Mouse (Mus musculus) bone marrow macrophage, adult 2 months (primary cell): ENCODE results near the gene Gm20388. TPM values are rescaled to one million over a fixed set of nuclear protein-coding genes. Genes with fewer than 3 reads are reported as not detected.

Experiments used
- H3K27ac ChIP-seq: 2 replicates; pipeline ENCODE4 v1.5.1; 2012; ENCODE audit warnings: low read depth, low read length; ENCODE audit not compliant: insufficient read depth
- H3K4me1 ChIP-seq: 2 replicates; pipeline ENCODE4 v1.6.1; 2012; ENCODE audit warnings: low read length; ENCODE audit not compliant: control insufficient read depth, insufficient read depth
- H3K4me3 ChIP-seq: 2 replicates; pipeline ENCODE4 v1.5.1; 2012; ENCODE audit warnings: mild to moderate bottlenecking, low read length, moderate library complexity; ENCODE audit not compliant: insufficient read depth
- CTCF ChIP-seq: IDR thresholded peaks from 2 replicates; pipeline ENCODE4 v1.5.1; 2012; ENCODE audit warnings: low read depth, mild to moderate bottlenecking, low read length, moderate library complexity
- POLR2A ChIP-seq: IDR thresholded peaks from 2 replicates; pipeline ENCODE4 v1.6.1; 2012; ENCODE audit warnings: mild to moderate bottlenecking, low read depth, low read length, borderline replicate concordance
- polyA plus RNA-seq: library from polyadenylated mRNA; stranded (reverse); fragments of >200 nt; gene quantifications from 2 replicates; pipeline ENCODE4 v1.2.4, GENCODE M21; 2012; ENCODE audit not compliant: missing spikeins, insufficient read depth, insufficient read length

Gene Gm20388
- polyA plus RNA-seq, 1 experiment, result 32.7 TPM

DNA sequence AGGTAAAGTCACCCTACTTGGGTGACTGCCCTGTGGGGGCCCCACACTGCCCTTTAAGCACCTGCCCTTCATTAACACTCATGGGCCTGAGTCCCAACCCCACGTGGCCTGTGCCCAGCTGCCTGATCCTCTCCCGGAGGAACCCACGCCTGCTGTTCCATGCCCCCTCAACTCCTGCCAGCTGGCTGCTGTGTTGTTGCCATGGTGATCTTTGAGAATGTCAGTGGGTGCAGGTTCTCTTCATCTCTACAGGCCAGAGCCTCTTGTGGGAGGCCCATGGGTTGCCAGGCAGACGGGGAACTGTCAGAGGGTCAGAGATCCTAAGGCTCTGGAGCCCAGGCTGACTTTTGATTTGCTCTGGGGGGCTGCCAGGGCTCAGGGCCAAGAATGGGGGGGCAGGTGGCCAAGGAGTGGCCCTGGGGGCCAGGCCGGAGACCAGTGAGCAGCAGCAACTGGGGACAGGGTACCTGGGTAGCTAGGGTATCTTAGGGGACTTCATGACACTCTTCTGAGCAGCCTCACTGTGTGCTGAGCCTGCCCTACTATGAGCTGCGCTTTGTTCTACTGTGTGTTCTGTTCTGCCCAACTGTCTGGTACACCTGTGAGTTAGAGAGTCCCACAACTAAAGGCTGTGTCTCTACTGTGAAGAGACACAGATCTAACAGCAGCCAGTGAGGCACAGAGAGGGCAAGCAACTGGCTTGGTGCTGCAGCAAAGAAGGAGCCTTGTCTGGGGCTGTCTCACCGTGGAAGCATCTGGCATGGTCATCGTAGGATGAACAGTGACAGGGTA is 381.9 kb downstream of the Gm20388 start:
- H3K27ac ChIP-seq, result no peak overlapping the region
- H3K4me3 ChIP-seq, result no peak overlapping the region
- H3K4me1 ChIP-seq, result peaks cover 7% of the 10 kb centered on the region
- TF ChIP-seq POLR2A (no peak), CTCF (no peak)

GRCm38 (mm10) chr8:120293421-120294357 is 383.0 kb downstream of the Gm20388 start:
- Histone ChIP-seq H3K4me3 (no peak overlapping the region), H3K27ac (no peak overlapping the region), H3K4me1 (peaks cover 7% of the 10 kb centered on the region)
- no peak for TF ChIP-seq POLR2A
- no peak for TF ChIP-seq CTCF

DNA sequence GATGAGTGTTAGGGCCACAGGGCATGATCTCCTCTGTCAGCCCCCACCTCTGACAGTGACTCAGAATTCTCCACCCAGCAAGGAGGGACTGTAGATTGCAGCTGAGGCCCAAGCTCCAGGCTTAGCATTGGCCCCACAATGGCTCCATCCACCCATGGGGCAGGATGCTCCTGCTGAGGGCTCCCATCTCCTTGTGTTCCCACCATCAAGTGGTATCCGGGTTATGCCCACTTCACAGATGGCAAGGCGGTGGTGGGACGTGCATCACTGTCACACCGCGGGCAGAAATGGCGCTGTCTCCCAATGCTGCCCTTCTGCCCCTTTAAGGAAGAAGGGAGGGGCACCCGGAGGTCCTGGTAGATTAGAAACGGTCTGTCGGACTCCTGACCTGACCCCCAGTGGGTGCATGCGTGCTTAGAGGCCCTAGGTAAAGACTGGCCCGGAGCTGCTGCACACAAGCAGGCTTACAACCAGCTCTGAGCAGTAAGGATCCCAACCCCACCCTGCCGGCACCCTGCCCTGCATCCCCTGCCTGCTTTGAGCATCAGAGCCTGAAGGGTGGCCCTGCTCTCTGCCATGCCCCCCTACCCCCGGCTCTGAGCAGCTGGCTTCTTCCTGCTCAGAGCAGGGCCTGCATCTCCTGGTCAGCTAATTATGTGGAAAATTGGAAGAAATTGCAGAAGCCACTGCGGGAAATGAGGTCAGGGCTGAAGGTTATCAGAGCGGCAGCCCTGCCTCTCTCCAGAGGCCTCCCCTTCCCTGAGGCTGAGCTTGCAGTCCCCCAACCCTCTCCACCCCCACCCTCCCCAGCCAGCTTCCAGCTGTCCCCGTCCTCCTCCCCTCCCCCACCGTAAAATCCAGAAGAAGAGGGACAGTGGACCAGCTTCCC is 384.6 kb downstream of the Gm20388 start:
- H3K4me1 ChIP-seq, result peaks cover 7% of the 10 kb centered on the region
- H3K27ac ChIP-seq, result no peak overlapping the region
- no peak for TF ChIP-seq CTCF
- no peak for TF ChIP-seq POLR2A
- H3K4me3 ChIP-seq, result no peak overlapping the region

- peaks cover 7% of the 10 kb centered on the region for H3K4me1 ChIP-seq
- TF ChIP-seq POLR2A (no peak), CTCF (no peak)
Observed at GRCm38 (mm10) chr8:120297000-120297399, 386.4 kb downstream of the Gm20388 start.

GRCm38 (mm10) chr8:120298601-120299532 is 388.2 kb downstream of the Gm20388 start:
- TF ChIP-seq POLR2A (no peak), CTCF (no peak)
- Histone ChIP-seq H3K27ac (no peak overlapping the region), H3K4me3 (no peak overlapping the region), H3K4me1 (peaks cover 3% of the 10 kb centered on the region)

More at GRCm38 (mm10) chr8:120297000-120297399, 386.4 kb downstream of the Gm20388 start:
- H3K4me3 ChIP-seq, result no peak overlapping the region
- no peak overlapping the region for H3K27ac ChIP-seq

DNA sequence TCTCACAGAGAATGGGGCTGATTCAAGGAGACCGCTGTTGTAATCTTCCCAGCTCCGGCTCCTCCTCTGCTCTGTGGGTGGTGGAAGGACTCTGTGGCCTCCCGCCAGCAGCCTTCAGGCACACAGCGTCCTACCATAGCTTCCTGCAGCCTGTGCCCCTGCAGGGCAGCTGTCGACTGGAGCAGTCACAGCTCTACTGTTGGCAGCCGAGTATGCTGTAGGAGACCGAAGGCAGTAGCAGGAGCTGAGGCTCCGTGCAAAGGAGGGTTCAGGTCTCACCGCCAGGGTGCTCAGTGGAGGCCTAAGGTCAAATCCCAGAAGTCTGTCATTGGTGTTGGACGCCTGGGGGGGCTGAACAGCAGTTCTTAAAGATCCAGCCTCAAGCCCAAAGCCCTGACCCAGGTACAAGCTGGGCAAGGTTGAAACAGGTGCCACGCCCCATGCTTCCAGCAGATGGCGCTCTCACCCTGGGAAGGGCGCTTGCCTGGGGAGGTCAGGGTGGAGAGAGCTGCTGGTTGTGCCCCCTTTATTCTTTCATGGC is 390.0 kb downstream of the Gm20388 start:
- TF ChIP-seq POLR2A (no peak), CTCF (peak; percentile 98)
- no peaks in the 10 kb centered on the region for H3K4me1 ChIP-seq
- no peak overlapping the region for H3K4me3 ChIP-seq
- H3K27ac ChIP-seq, result no peak overlapping the region

DNA sequence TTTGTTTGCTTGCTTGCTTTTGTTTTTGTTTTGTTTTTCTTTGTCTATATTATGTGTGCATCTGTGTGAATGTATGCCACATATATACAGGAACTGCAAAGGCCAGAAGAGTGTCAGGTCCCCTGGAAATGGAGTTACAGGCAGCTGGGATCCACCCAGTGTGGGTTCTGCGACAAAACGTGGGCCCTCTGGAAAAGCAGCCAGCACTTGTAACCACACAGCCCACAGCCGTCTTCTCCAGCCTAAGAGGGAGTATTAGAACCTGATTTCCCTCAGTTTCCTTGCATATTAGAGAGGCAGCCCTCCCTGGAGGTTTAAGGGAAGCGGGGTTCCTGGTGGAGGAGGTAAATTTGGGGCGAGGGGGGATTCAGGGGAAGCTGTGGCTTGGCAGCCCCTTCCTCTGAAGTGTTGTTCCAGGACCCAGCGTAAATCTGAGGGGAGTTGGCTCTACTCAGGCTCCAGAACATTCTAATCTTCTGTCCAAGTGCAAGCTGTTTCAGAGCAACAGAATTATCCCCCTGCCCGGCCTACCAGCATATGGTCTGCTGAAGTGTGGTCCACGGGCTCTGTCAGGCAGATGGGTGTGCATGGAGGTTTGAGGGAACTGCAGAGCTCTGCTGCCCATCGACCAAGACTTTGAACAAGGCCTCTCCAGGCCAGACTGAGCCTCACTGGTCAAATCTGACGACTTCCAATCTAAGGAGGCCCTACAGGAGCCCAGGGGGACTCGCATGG is 392.5 kb downstream of the Gm20388 start:
- Histone ChIP-seq H3K27ac (no peak overlapping the region), H3K4me3 (no peak overlapping the region), H3K4me1 (no peaks in the 10 kb centered on the region)
- TF ChIP-seq CTCF, result no peak
- TF ChIP-seq POLR2A, result no peak

GRCm38 (mm10) chr8:120304097-120304496 is 393.5 kb downstream of the Gm20388 start:
- Histone ChIP-seq H3K4me1 (no peaks in the 10 kb centered on the region), H3K4me3 (no peak overlapping the region), H3K27ac (no peak overlapping the region)
- TF ChIP-seq POLR2A, result no peak
- TF ChIP-seq CTCF, result no peak
